Mouse (Mus musculus) embryo, embryonic 10 days (tissue): ENCODE data around the gene Ntrk3.

Source experiments
- DNase-seq: peaks from one replicate; pipeline ENCODE4 v3.0.0-alpha.2; 2015; ENCODE audit warnings: low spot score

The Ntrk3 gene

DNA sequence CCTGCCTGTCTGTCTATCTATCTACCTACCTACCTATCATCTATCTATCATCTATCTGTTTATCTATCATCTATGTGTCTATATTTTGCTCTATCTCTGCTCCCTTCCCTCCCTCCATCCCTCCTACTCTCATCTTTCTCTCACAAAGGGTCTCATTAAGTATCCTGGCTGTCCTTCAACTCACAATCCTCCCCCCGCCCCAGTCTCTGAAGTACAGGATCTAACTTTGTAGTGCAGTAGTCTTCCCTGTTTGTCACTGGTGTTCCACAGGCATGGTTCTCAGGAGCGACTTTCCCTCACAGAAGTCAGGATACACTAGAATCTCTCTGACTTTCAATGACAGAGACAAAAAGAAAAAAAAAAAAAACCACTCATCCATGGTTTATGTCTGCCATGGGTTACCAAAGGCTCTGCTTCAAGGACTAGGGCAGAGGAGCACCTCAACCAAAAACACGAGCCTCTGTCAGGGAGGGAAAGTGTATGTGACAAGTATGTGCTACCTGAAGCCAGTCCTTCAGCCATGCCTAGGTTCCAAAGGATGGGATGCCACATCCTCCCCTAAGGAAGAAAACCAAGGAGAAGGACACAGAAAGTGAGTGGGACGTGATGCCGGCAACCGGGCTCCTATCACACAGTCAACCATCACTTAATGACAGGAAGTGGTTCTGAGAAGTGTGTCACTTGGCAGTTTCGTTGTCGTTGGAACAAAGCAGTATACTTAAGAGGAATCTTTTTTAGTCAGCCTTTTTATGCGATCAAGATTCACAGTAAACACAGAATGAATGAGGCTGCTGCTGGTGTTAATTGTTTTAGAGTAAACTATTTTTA, 16.6 kb downstream of the Ntrk3 start:
- no peak for DNase-seq

DNA sequence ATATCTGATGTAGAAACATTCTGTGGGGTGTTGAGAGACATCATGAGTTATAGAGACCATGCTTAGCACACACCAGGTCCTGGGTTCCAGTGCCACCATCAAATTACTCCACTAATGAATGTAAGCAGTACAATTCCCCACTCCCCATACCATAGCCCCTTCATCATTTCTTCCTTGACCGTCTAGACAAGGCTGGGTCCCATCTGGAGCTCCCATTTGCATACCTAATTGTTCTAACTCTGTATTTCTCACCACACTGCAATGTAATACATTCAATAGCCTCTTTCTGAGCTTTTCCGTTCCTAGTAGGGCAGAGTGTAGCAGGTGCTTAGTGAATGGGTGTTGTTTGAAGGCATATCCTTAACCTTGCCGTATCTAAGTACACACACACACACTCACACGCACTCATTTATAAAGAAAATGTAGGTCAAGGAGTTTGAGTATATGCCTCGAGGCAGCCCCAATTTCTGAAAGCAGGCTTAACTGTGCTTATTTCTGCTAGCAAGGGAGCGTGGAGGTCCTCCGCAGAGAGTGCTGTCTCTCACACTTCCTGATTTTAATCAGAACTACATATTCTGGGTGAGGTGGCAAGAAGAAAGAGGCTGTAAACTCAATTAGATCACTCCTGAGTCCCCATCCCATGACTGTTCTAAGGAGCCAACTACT, 17.9 kb downstream of the Ntrk3 start:
- DNase-seq, result no peak

DNA sequence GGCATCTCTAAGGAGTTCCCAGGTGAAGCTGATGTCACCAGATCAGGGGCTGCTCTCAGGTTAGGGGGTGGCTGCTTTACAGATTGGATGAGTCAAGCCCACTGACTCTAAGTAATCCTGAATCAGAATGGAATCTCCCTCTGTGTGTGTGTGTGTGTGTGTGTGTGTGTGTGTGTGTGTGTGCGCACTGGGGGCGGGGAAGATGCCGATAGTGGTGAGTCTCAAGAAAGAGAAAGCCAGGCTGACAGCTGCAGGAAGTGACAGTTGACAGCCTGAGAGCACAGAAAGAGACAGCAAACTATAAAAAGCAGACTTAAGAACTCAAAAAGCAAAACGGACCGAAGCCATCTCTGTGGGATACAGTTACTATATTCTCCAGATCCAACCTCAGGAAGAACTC, 18.7 kb downstream of the Ntrk3 start:
- DNase-seq, result no peak

DNA sequence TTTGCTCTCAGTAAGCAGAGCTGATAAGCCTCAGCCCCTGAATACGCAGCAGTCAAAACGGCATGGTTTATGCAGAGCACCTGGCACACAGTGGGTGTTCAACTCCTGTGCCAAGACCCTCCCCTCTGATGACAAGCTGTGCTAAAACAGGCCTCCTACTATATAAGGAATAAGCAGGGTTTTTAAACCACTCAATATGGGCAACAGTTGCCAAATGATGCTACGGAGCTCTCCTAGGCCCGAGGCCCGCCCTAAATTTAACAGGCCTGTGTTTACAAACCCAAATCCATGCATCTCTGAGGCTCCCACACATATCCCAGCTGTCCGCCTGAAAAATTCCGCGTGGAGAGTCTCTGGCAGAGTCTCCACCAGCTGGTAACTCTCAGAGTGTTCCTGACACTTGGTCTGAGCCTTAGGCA, 19.6 kb downstream of the Ntrk3 start:
- DNase-seq, result no peak

DNA sequence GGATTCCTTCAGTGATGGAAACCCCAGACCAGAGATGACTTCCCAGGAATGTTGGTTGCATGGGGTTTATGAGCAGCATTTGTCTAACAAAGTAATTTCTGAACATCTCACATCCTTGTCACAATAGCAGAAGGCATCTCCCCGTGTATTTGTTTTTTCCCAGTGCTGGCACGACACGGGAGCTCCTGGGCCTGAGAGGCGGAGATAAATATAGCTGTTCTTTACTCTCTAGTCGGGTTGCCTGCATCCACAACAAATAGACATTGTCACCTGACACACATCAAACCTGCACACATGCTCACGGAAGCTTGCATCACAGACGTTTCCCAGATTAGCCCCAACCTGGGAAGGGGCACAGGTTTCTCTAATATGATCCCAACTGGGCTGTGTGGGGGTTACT, 30.1 kb downstream of the Ntrk3 start:
- DNase-seq, result no peak

DNA sequence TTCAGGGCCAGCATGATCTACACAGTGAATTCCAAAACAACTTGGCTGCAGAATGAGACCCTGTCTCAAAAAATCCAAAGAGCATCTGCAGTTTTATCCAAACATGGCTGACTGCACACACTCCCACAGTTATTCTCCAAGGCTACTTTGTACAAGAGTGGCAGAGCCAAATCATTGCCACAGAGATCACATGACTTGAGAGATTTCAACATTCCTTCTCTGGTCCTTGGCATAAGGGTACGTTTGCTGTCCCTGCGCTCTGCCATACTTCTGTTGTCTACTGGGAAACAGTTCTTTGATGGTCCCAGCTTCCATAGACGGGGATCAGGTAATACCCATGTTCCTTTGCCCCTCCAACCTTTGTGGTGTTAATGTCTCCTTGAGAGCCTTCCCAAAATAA, 30.7 kb downstream of the Ntrk3 start:
- DNase-seq, result no peak

DNA sequence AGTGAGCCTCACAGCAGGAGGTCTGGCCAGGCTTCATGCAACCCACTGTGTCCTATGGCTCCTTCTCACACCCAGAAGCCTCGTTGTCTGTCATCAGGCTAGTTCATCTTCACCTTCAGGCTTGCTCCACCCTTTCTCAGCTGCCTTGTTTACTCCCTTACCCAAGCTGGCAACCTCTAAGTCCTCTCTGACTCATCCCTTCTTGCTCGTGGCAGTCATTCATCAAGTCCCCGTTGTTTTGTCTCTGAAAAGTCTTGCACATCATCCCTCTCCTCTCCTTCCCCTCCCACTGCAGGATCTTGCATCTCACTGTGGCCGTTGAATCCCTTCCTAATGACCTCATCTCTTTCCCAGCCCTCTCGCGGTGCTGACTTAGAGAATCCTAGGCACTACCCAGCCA, 35.1 kb downstream of the Ntrk3 start:
- DNase-seq, result no peak

DNA sequence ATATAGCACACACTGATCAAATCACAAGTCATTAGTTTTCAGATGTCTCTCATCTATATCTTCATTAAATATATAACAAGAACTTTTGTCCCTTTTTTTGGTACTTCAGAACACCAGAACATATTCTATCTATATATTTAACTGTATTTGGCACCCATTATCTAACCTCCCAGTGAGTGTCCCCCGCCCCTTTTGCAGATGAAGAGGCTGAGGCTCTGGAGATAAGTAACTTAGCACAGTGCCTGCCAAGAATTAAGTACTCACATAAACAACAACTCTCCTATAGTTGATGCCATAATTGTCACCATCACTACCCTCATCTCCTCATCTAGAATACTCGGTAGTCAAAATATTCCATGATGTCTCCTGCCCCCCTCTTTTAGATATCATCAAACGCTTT, 42.6 kb downstream of the Ntrk3 start:
- no peak for DNase-seq

DNA sequence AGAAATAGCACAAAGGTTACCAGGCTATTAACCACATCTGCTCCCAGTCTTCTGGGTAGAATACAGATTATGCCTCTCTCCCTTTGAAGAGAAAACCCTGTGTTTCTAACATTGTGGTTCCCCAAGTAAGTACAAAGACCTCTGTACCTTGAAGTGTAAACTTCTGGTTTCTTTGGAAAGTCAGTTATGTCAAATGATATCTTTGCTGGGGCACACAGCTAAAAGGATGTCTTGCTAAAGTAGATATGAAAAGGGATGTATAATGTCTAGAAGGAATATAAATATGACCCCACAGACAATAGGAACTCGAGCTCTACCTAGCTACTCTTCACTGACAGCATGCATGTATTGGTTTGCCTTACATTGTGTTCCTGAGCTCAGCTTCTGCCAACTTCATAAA, 44.7 kb downstream of the Ntrk3 start:
- DNase-seq, result no peak

DNA sequence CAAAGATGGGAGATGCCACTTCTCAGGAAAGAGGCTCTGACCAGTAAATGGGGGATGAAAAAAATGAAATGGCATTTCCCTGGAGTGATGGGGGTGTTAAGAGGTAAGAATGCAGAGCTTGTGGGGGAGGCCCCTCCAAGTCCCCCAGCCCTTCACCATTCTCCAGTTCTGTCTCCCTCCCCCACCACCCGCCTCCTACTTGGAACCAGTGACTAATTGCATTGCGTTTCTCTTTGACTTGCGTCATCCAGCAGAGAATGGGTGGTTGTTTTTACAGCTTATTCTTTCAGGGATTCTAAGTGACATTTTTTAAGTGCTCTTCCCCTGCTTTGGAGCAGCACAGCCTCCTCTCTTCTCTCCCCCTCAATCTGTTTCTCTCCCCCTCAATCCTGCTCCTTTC, 46.9 kb downstream of the Ntrk3 start:
- no peak for DNase-seq

DNA sequence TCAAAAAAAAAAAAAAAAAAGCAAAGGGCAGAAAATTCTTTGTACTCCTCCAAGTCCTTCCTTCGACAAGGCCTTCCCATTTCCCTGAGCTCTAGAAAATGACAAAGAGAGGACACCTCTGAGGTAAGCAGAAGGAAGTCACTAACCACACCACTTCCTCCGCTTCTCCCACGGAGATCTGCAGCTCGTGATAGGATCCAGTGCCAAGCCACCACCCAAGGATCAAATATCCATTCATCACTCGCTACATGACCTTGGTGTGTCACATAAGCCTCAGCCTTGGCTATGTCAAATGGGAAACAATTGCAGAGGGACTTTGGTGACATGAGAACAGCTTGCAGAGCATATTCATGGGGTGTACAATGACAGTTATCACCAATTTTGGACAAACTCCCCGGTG, 52.9 kb downstream of the Ntrk3 start:
- DNase-seq, result no peak

DNA sequence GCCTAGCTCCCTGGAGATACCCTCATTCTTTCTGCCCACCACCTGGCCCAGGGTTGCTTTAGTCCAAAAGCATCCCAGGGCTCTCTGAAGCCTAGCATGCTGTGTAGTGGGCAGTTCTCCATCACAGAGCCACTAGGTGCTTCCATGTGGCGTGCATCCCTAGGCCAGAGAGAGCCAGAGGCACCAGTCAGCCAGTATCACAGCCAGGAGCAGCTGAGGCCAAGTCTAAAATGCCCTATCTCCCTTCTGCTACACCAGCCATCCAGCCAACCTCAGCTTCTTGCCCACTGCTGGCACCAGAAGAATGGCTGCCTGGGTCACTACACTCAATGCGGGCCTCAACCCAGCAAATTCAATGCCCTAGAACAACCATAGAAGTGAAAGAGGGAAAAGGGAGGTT, 56.9 kb downstream of the Ntrk3 start:
- DNase-seq, result no peak

DNA sequence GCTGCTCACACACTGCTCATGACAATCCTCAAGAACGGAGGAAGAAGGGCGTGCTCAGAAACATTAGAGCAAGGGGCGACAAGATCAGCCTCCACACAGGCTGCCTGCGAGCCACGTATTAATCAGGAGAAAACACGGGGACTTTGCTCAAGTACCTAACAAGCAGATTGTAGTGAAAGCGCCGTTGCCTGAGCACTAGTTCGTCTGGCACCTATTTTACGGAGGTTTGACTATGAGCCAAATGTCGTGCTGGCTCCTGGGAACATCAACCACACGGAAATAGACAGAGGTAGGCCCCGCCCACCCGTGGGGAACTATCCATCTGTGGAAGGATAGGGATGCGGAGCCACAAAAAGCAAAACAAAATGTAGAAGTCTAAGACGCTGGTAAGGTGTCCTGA, 68.4 kb downstream of the Ntrk3 start:
- no peak for DNase-seq

DNA sequence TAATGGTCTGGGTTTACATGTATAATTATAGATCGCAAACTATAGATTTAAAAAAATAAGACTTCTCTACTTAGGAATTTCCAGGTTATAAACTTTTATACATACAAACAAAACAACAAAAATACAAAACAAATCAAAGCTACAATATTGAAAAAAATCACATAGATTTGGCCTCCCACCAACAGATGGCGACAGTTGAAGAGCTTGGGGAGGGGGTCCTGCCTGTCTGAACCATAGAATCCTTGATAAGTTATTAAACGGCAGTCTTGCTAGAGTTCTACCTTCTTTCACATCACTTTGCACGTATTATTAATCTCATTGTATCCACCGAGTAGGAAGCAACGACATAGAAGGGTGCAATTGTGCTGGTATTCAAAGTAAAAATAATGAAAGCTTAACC, 68.9 kb downstream of the Ntrk3 start:
- no peak for DNase-seq

DNA sequence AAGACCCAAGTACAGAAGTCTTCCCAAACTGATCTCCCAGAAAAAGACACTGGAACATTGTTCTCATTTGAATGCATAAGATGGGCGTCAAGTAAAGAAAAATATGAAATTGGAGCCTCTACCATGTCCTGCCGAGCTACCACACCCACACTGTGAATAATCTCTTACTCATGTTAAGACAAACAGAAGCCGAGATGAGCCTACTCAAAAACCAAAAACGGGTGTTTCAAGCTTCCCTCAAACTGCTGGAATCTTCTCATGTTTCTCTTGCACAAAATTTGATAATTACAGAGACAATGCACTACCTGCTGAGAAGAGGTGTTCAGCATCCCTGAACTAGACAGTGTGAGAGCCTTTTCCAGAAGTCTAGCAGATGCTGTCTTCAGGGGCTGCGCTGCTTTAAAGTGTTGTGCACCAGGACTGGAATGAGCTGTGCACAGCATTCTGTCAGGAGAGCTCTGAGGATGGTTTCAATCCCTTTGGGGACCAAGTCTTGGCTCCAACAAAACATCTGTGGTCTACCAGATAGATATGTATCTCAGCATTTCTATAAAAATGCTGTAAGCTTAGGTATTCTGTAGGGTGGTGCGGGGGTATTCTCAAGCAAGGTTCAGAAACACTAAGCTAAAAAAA, 69.7 kb downstream of the Ntrk3 start:
- DNase-seq, result no peak

DNA sequence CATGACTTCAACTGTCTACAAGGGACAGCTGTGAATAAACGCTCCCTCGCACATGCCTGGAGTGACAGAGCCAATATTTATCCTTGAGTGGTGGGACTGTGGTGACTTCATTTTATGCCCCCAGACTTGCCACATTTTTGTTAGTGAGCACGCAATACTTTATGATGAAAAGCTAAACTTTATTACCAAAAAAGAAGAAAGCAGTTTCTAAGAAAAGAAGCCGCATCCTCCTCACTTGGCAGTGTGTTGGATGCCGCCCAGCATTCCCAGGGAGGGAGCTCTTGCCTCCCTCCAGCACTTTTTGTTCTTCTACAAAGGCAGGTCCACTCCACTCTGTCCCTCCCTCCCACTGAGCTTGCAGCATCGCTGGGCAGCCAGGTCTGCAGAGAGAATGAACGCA, 77.0 kb downstream of the Ntrk3 start:
- DNase-seq, result no peak

DNA sequence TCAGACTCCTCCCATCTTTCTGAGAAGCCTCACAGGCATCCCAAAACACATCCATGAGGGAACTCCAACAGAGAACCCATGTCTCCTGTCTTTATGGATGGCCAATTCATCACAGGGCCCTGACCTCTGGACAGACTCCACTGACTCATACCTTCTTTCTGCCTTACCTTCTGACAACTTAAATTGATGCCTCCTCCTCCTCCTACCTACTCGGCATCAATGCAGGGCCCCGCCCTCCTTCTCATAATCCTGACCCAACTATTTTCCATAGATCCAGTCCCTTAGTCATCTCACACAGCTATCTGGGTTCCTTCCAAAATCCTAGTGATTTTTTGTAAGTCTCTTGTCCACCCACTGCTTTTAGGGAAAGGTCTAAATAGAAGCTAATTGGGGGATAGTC, 78.0 kb downstream of the Ntrk3 start:
- DNase-seq, result no peak

DNA sequence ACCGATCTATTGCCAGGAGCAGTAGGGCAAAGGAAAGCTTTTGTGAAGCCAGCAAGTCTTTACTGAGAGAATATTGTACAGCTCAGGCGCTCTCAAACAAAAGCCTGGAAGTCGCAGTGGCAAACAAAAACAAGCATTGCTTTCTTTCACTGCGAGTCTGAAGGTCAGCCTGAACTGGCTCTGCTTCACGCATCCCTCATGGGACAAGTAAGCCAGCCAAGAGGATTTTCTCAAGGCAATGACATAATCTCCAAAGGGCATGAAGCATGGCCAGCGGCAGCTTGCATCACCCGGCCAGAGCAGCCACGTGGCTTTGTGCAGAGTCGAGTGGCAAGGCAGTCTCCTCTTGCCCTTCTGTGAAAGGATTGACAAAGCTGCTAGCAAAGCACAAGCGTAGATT, 79.8 kb downstream of the Ntrk3 start:
- peak; percentile 11 for DNase-seq

DNA sequence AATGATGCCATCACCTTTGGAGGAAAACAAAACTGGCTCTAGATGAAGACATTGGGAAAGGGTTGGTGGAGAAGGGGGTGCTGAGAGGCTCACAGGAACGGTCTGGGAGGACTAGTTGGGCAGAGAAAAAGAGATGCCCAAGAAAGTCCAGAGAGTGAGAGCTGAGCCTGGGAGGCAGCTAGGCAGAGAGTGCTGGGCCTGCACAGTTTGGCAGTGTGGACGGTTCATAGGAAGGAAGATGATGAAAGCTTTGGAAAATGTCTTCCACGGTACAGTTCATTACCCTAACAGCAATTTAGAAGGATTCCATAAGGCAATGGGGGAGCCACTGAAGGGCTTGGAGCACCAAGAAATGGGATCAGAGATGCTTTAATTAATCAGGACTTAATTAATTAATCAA, 81.6 kb downstream of the Ntrk3 start:
- DNase-seq, result no peak

DNA sequence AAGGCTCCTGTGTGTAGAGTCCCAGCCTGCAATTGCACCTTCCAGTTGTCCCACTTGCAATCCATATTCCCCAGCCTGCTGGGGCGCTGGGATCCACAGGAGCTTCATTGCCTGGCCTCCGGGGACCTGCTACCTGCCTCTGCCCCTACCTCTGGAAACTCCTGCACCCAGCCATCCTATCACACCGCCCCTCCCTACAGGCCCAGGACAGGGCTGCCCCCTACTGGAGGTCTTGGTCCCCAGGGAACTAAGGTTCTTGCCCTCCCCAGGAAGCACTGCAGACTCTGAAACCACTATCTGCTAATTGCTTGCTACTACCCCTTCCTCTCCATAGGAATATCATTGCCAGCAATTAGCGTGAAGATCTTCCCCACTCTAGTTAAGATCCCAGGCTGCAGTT, 84.1 kb downstream of the Ntrk3 start:
- DNase-seq, result no peak

DNA sequence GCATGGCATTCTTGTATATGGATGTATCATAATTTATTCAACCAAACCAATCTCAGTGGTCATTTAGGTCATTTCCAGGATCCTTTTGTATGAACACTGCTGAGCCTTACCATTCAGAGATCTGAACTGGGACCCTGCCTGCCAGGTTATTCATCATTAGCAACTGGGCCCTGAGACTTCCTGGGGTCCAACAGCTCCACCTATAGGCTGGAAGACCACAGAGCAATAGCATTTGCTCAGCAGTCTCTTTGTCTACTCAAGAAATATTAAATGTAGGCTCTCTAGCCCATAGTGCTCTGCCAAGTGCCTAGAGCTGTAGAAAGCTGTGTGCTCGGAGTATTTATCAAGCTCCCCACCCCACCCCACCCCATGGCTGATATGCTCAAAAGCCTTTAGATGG, 85.5 kb downstream of the Ntrk3 start:
- DNase-seq, result no peak

DNA sequence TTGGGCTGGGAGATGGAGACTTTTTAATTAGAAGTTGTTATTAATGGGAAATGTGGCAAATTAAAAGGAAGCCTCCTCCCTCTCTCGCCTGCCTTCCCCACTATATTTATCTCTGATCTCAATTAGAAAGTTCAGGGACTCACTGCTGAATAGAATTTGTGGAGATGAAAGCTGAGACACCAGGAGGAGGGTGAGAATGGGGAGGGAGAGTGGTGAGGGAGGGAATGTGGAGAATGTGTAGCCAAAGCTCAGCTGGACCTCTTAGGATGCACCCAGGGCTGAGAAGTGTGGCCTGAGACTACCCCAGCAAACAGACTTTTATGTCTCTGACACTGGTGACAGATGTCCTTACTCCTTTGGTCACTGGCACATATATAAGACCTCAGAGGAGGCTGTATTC, 86.3 kb downstream of the Ntrk3 start:
- DNase-seq, result no peak

DNA sequence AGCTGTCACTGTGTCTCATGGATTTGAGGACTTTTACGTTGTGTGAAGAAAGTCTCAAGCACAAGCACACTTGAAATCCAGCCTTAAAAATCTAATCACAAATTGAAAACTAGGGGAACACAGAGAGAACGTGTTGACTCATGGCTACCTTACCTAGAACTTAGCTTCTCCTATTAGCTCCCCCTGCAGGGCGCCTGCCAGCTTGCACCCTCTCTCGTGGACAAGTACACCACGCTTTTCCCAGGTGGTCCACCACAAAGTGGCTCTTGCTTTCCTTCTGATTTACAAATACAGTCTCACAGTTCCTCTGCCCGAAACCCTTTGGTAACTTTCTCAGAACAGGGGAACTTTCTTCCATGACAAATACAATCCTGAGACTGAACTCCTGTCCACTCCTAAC, 94.1 kb downstream of the Ntrk3 start:
- peak; percentile 28 for DNase-seq

DNA sequence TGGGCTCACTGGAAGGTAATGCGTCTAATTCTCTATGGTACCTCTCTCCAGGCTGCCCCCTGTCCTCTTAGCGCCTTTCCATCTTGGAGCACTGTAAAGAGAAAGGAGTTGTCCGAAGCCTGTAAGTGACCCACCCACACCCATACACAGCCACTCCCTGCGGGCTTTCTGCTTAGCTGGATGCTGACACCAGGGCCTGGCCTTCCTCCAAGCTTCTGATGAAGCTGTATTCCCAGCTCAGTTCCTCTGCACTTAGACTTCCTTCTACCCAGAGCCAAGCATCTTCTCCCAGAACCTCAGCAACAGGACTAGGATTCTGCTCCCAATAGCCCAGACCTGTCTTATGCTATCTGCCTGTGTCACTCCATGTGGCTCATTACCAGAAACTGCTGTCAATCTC, 114.1 kb downstream of the Ntrk3 start:
- DNase-seq, result no peak
